Mouse (Mus musculus): ENCODE data around the gene Serpina3m.

DNA sequence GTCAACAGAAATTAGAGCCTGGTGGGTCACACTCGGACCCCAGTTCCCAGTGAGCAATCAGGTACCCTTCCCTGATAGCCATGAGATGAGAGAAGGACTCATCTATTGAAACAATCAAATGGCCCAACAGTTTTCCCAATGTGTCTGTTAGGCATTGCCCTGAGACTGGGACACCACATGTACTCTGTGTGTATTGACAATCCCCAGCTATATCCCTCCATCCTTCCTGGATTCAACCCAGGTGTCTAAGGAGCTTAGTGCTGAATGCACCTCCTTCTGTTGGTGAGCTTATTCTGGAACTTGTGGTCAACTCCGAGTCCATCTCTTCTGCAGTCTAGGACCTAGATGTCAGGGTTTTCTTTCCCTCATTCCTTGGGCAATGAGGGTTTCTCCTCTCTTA, 8.8 kb downstream of the Serpina3m start:
- TF ChIP-seq CTCF (IDR thresholded peaks at IDR 0.05; ENCODE audit: borderline replicate concordance, control insufficient read depth, extremely low read depth, insufficient read depth, low read length, poor library complexity) (no peak), POLR2A (IDR thresholded peaks at IDR 0.05; ENCODE audit: control insufficient read depth, extremely low read depth, insufficient read depth, low read length, poor library complexity) (no peak)

All from thymus, adult 2 months (tissue).